Mouse (Mus musculus) embryonic fibroblast, embryonic 13.5 days (primary cell): ENCODE measurements around the gene Cers1.

Experiments
- CTCF ChIP-seq: IDR thresholded peaks from 2 replicates; pipeline ENCODE4 v1.5.1; 2011; ENCODE audit warnings: mild to moderate bottlenecking, control low read depth, low read length, moderate library complexity, borderline replicate concordance; ENCODE audit not compliant: insufficient read depth
- POLR2A ChIP-seq: IDR thresholded peaks from 2 replicates; pipeline ENCODE4 v1.6.1; 2011; ENCODE audit warnings: low read depth, mild to moderate bottlenecking, control low read depth, low read length, moderate library complexity

DNA sequence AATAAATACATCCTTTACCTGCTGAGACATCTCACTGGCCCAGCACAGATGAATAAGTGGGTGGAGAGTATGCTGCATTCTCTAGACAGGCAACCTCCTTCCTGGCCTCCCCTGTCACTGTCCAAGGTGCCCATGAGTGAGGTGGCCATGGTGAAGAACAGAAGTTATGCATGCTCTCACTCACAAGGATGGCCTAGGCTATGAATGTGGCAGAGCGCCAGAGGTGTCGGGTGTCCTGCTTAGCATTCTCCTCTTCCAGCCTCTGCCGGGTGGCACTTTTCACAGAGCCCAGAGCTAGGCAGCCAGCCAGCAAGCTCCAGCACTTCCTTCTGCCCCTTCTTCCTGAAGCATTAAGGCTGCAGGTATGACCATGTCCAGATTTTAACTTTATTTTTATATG, 43.8 kb downstream of the Cers1 start:
- TF ChIP-seq POLR2A = no peak
- no peak for TF ChIP-seq CTCF
